Mouse (Mus musculus) induced T-regulatory cell, adult 2 months (primary cell): ENCODE results near the gene App.

Source experiments
- DNase-seq: peaks from one replicate; pipeline ENCODE4 v3.0.0-alpha.2; 2012; ENCODE audit warnings: low read depth

The App gene

DNA sequence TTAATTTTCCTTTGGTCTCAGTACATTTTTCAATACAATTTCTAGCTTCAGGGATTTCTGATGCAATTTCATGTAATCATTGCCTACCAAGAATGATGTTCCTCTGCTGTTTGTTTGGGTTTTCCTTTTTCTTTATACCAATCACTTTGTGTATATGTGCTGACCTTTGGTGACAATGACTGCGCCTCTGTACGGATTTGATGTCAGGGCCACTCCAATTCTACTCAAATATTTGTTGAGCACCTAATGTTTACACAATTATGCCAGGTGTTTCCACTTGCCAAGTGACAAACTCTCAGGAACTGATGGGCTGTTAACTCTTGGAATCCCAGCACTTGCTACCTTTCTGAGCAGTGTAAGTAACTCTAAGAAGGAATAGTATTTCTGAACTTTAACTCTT is 98.2 kb downstream of the App start:
- no peak for DNase-seq

DNA sequence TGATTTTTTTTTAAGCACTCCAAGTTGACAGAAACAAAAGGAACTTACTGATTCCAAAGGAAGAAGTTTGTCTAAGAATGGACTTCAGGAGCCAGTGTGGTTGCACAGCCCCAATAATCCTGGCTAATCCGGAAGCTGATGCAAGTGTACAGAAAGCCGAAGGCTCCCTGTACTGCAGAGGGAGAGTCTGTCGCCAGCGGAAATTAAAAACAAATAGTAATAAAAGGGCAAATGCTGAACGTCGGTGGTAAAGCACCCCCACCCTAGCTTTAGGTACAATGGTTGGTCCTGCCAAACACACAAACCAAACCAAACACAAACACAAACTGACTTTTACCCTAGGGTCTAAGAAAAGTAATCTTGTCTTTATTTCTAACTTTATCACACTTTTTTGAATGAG is 98.7 kb downstream of the App start:
- no peak for DNase-seq

DNA sequence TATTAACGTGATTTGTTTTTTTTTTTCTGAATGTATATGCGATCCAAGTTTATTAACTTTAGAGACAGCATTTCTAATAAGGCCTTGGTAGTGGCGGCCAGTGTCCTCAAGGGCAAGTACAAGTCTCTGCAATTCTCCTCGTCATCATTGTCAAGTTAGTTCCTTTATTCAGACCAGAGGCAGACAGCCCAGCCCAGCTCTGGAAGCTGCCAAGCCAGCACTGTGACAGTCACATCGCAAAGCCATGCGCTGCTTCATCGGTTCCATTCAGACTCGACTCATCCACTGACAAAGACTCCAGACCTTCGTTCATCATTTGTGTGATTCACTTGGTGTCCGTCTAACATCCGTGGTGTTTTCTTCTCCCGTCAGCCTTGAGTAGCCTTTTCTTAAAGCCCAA is 100.9 kb downstream of the App start:
- no peak for DNase-seq

- DNase-seq: no peak
Measured at GRCm38 (mm10) chr16:85071791-85072190, 101.8 kb downstream of the App start.

GRCm38 (mm10) chr16:85071248-85071647 is 102.3 kb downstream of the App start:
- DNase-seq: no peak

DNA sequence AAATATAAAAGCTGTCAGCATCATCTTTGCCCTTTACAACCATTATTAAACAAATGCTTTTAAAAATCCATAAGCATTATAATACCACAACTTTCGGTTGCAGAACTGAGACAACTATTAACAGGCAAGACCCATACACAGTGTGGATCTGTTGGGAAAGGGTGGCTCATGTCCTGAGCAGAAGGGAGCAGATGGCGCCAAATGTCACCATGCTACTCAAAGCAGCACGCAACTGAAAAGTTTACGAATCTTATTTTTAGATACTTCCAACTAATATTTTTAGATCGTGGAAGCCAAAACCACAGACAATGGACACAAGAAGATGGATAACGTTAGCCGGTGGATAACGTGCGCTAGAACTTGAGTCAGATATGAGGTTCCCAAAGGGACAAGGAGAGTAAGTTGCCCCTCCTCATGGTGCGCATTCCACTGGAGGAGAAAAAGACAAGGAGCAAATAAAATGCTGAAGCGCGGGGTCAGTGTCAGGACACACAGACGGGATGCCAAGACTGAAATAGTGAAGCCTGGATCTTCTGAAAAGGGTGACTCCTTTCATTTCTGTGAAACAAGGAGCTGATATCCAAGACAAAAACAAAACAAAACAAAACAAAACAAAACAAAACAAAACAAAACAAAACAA is 106.2 kb downstream of the App start:
- DNase-seq: no peak

GRCm38 (mm10) chr16:85066227-85066626 is 107.3 kb downstream of the App start:
- no peak for DNase-seq

DNA sequence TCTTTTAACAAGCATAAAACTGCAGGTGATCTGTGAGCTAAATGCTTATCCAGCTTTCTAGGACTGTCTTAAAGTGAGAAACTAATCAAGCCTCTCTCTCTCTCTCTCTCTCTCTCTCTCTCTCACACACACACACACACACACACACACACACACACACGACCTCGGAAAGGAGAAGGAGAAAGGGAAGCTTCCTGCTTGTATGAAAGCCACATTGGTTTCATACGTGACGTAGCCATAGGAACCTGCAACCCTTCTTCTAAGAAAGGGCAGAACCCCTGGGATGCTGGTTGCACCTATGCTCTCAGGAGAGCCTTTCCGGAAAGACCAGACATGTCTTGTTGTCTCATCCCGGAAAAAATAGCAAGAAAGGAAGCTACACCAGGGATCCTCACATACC is 108.8 kb downstream of the App start:
- DNase-seq: no peak

GRCm38 (mm10) chr16:85062732-85063131 is 110.8 kb downstream of the App start:
- DNase-seq: no peak

DNA sequence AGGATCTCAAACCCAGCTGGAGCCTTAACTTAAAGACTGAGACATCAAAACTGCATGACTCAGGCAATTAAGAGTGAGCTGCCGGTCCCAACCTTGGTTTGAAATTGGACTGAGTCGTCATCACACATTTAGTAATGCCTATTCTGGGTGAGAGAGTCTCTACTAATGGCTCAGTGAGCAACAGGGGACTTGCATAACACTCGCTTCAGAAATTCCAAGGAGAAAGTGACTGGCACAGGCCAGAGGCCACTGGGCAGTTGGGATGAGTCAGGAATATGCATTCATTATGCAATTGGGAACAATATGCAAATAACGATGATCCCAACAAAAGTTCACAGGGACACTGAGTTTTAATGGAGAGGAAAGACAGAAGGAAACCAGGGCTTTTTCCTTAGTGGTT is 111.8 kb downstream of the App start:
- no peak for DNase-seq

DNA sequence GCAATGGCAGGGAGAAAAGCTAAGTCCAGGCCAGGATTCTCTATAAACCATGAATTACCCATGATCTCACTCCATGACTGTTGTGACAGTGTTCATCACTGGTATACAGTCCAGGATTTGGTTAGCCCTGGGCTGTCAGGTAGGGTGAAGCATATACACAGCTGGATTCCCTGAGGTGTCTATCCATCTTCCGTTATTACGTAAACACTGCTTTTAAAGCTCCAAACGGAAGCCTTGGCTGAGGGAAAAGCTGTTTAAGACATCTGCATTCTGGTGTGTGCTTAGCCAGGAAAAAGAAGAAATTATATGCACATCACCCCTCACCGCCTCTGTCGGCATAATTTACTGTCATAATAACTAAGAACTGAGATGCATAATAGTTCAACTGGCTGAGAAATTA is 115.4 kb downstream of the App start:
- no peak for DNase-seq

DNA sequence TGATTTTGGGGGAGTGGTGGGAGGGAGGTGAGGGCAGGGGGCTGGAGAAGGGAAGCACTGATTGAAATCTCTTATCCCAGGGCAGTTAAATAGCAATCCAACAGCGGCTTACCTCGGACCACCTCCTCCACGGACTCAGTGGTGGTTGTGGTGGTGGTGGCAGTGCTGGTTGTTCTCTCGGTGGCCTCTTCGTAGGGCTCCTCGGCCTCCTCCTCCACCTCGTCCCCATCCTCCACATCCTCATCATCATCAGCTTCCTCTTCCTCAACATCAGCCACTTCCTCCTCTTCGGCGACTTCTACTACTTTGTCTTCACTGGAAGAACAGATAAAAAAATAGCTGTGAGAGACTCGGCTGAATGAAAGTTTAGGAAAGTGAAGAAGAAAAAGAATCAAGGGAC is 117.4 kb downstream of the App start:
- DNase-seq: no peak

DNA sequence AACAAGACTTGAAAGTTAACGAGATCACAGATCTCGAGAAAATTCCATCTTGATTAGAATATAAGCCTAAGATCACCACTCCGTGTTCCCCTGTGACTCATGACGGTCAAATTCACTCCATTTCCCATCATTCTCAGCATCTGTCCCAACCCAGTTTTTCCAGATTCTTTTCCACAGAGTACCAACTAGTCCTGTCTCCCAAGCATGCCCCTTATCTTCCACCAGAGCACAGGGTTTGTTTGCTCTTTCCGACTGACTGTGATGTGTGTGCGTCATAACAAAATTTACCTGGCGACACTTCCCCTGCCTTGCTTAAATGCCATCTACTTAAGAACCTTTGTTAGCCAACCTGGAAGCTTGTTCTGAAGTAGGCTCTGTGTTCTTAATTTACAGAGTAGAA is 119.6 kb downstream of the App start:
- no peak for DNase-seq

GRCm38 (mm10) chr16:85047310-85047709 is 126.3 kb downstream of the App start:
- DNase-seq: no peak

DNA sequence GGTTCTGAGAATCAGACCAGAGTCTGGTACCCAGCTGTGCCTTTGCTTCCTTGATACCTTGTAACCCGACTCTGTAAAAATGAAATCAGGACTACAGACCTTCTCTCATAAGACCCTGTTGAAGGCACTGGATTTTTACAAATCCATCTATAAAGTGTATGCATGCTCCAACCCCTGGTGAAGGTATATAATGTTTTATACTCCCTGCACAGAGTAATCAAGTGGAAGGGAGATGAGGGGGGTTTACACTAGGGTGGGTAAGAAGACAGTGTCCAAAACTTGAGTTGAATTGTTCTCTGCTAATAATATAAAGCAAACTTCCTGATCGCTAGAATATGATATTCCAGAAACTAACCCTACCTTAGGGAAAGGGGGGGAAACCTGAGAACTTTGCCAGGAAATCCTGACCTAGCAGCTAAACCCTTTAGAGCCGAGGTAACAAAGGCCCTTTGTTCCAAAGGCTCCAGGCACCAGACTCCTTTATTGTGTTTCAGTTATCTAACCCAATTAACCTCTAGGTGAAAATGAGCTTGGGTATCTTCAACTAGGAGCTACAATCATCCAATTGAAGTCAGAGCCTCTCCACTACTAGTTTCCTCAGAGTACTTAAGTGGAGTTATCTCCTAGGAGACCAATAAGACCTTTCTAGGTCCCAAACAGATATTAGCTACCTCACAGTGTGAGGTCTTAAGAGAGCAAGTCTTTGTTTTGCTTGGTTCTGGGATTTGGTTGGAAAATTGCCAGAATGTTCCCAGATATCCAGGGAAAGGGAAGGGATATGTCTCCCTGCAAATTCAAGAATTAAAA is 132.2 kb downstream of the App start:
- DNase-seq: no peak

- DNase-seq: no peak
Measured at GRCm38 (mm10) chr16:85038731-85039130, 134.8 kb downstream of the App start.

GRCm38 (mm10) chr16:85037969-85038644 is 135.5 kb downstream of the App start:
- DNase-seq: no peak

- DNase-seq: no peak
Measured at GRCm38 (mm10) chr16:85035815-85036214, 137.8 kb downstream of the App start.

DNA sequence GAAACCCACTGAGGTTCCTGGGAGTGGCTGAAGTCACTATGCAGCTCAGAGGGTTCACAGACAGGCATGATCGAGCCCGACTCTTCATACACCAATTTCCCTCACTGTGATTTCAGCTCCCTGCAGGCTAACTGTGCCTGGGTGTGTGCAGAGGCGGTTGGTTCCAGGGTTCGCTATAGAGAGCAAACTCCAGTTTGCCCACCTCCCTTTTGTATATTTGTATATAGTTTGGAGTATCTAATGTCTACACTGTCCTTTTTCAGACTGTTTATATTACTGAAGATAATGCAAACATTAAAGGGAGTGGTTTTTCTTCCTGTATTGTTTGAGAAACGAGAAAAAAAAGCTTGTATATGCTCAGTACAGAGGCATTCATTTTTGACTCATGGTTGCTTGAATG is 139.8 kb downstream of the App start:
- no peak for DNase-seq

- no peak for DNase-seq
Measured at GRCm38 (mm10) chr16:85030810-85031209, 142.8 kb downstream of the App start.

- DNase-seq: no peak
Measured at GRCm38 (mm10) chr16:85028396-85028795, 145.2 kb downstream of the App start.

GRCm38 (mm10) chr16:85024706-85025105 is 148.9 kb downstream of the App start:
- no peak for DNase-seq

- DNase-seq: no peak
Measured at GRCm38 (mm10) chr16:85023106-85023505, 150.5 kb downstream of the App start.
